In the genomic region with DNA sequence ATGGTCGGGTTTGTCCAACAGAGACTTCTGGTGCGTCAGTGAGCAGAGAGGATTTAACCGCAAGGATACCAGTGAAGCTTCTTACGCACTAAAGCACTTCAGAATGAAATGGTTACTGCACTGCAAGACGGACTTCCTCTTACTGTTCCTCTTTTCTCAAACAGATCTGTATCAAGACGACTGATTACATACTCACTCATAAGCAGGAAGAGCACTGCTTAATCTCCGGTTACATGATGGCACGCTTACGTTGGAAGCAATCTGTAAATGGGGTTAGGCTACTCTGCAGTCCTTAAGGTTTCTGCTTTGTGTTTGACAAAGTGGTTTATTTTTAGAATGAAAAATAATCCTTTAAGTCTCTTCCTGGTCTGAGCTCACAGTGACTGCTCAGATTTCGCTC, we compare ENCODE assay signal across 11 mouse cellular contexts. TPM values are rescaled to one million over a fixed set of nuclear protein-coding genes. Genes with fewer than 3 reads are reported as not detected.
A peak's percentile ranks its signal among the peaks of the same experiment; 100 is the strongest.
DNase-seq lines count a peak whose midpoint lies in the region; ATAC-seq and TF ChIP-seq lines count a peak whose summit lies in the region.
"Had no signal": no experiment of that assay in that cellular context is flagged by ENCODE, and none has a peak within 500 bp of the region (broad histone marks: within the 10 kb centered on the region; RNA-seq: fewer than 3 reads in every experiment).

No protein-coding gene starts in this region.

- no peak for TF ChIP-seq POLR2A in liver, adult 2 months (IDR thresholded peaks at IDR 0.05; ENCODE audit: extremely low read depth, insufficient read depth, low read length)

- H3K4me3 ChIP-seq in liver, adult 2 months (ENCODE audit: insufficient read depth, low read depth, low read length), result no peak overlapping the region
- peak overlapping the region; percentile 3; the same call in 1 of the 2 replicates for H3K4me3 ChIP-seq in lung, embryonic 15.5 days
- H3K4me3 ChIP-seq in stomach, embryonic 15.5 days (replicated peaks), result no peak overlapping the region
- H3K4me3 ChIP-seq: erythroblast, embryonic 14.5 days; limb, embryonic 12.5 days had no signal

- TF ChIP-seq CTCF in liver, adult 2 months (IDR thresholded peaks at IDR 0.05; ENCODE audit: low read depth, low read length), result no peak

- H3K27me3 ChIP-seq in liver, adult 2 months (ENCODE audit: control insufficient read depth, insufficient read depth, low read length), result no peaks in the 10 kb centered on the region
- H3K27me3 ChIP-seq in lung, embryonic 15.5 days, result no peaks in the 10 kb centered on the region
- H3K27me3 ChIP-seq in stomach, embryonic 15.5 days (replicated peaks), result no peaks in the 10 kb centered on the region
- H3K27me3 ChIP-seq: limb, embryonic 12.5 days had no signal

- no peaks in the 10 kb centered on the region for H3K9me3 ChIP-seq in lung, embryonic 15.5 days
- no peaks in the 10 kb centered on the region for H3K9me3 ChIP-seq in stomach, embryonic 15.5 days
- H3K9me3 ChIP-seq: limb, embryonic 12.5 days had no signal

- peak; percentile 9 for DNase-seq in embryo, embryonic 11 days
- no peak for DNase-seq in embryo, embryonic 9.5 days (ENCODE audit: extremely low spot score)
- DNase-seq in liver, adult 2 months (ENCODE audit: extremely low read depth, low read depth, low spot score), result peak; percentile 23
- DNase-seq in liver, result no peak
- no peak for DNase-seq in neural tube, embryonic 10.5 days (ENCODE audit: extremely low spot score, low spot score)
- DNase-seq in ovary, postnatal 36 days (ENCODE audit: low spot score), result no peak
- DNase-seq: B cell, adult 2 months had no signal

- H3K79me2 ChIP-seq in liver, adult 2 months (ENCODE audit: control insufficient read depth, insufficient read depth, low read length), result no peaks in the 10 kb centered on the region

- H3K9ac ChIP-seq in liver, adult 2 months (ENCODE audit: low read depth, low read length), result no peak overlapping the region
- no peak overlapping the region for H3K9ac ChIP-seq in lung, embryonic 15.5 days
- no peak overlapping the region for H3K9ac ChIP-seq in stomach, embryonic 15.5 days
- H3K9ac ChIP-seq: limb, embryonic 12.5 days had no signal

- no peaks in the 10 kb centered on the region for H3K4me1 ChIP-seq in liver, adult 2 months (ENCODE audit: control insufficient read depth, insufficient read depth, low read length)
- H3K4me1 ChIP-seq in lung, embryonic 15.5 days, result 0 out of 2 replicates have a peak, but pooled peaks cover 4% of the 10 kb centered on the region
- H3K4me1 ChIP-seq in stomach, embryonic 15.5 days, result no peaks in the 10 kb centered on the region
- H3K4me1 ChIP-seq: limb, embryonic 12.5 days had no signal

- peak; percentile 55 for ATAC-seq in lung, embryonic 15.5 days (ENCODE audit: borderline replicate concordance, extremely low read depth, low FRiP score, low TSS enrichment)
- no peak for ATAC-seq in stomach, embryonic 15.5 days (ENCODE audit: insufficient read depth, low FRiP score, low read depth)

- H3K27ac ChIP-seq in liver, adult 2 months (replicated peaks; ENCODE audit: insufficient read depth, low read depth, low read length), result no peak overlapping the region
- no peak overlapping the region for H3K27ac ChIP-seq in lung, embryonic 15.5 days
- no peak overlapping the region for H3K27ac ChIP-seq in stomach, embryonic 15.5 days
- H3K27ac ChIP-seq: limb, embryonic 12.5 days had no signal

- no peaks in the 10 kb centered on the region for H3K36me3 ChIP-seq in liver, adult 2 months (ENCODE audit: control insufficient read depth, insufficient read depth, low read length)
- no peaks in the 10 kb centered on the region for H3K36me3 ChIP-seq in lung, embryonic 15.5 days
- H3K36me3 ChIP-seq in stomach, embryonic 15.5 days, result no peaks in the 10 kb centered on the region
- H3K36me3 ChIP-seq: limb, embryonic 12.5 days had no signal

- WGBS in liver, adult 2 months, result 56% methylated on average over 10 of the region's 10 CpGs
- 21% methylated on average over 10 of the region's 10 CpGs for WGBS in lung, embryonic 15.5 days
- 27% methylated on average over 10 of the region's 10 CpGs for WGBS in stomach, embryonic 15.5 days

- H3K4me2 ChIP-seq in lung, embryonic 15.5 days, result peak overlapping the region; percentile 35
- H3K4me2 ChIP-seq in stomach, embryonic 15.5 days, result peak overlapping the region; percentile 30; the same call in 1 of the 2 replicates
- H3K4me2 ChIP-seq: limb, embryonic 12.5 days had no signal

RNA-seq across cellular contexts. Expression of gene Edil3, which starts 7.1 kb away (rescaled TPM):
- under 0.01 TPM in 2 replicates for total RNA-seq in liver, adult 2 months (2014; rRNA removed)
- not detected in 2 replicates for polyA plus RNA-seq in liver, adult 2 months (2012; rRNA removed)
- polyA plus RNA-seq in lung, embryonic 15.5 days (2015; fragmentation: Nextera tagmentation; extraction: Ambion mirVana), result 7.5 and 8.7 TPM in 2 replicates
- polyA plus RNA-seq in stomach, embryonic 15.5 days (2015; fragmentation: Nextera tagmentation; extraction: Ambion mirVana), result 6.0 and 6.5 TPM in 2 replicates
- polyA plus RNA-seq: erythroblast, embryonic 14.5 days had no signal

Comparison
In these comparisons a context has a peak if more than half of its experiments do, and no peak if none do; other contexts are left out.
1. DNase-seq: peak in embryo, embryonic 11 days (single experiment) and liver, adult 2 months (single experiment); none in embryo, embryonic 9.5 days (single experiment), liver (single experiment), neural tube, embryonic 10.5 days (single experiment) and ovary, postnatal 36 days (single experiment).